In genomic region chr11:75563851-75564548, GRCm38 (mm10) we compare ENCODE assay signal across 9 mouse cellular contexts. TPM values are rescaled to one million over a fixed set of nuclear protein-coding genes. Genes with fewer than 3 reads are reported as not detected.
DNase-seq lines count a peak whose midpoint lies in the region; ATAC-seq and TF ChIP-seq lines count a peak whose summit lies in the region.
"Had no signal": no experiment of that assay in that cellular context is flagged by ENCODE, and none has a peak within 500 bp of the region (broad histone marks: within the 10 kb centered on the region; RNA-seq: fewer than 3 reads in every experiment).

No protein-coding gene starts in this region.

- H3ac ChIP-seq in C2C12 (ENCODE audit: control insufficient read depth, insufficient read length, low read depth), result peak overlapping the region; percentile 65

- H3K79me3 ChIP-seq in C2C12 (ENCODE audit: low read depth), result no peaks in the 10 kb centered on the region

- 83% methylated on average over 18 of the region's 18 CpGs for WGBS in forebrain, embryonic 10.5 days
- 71% methylated on average over 18 of the region's 18 CpGs for WGBS in forebrain, embryonic 15.5 days

- no peak for DNase-seq in forebrain, embryonic 10.5 days (ENCODE audit: extremely low spot score, low spot score)
- peak; percentile 76 to 79 for DNase-seq in heart, adult 18-20 months
- DNase-seq in lung, adult 18-20 months, result peak; percentile 75 to 84
- no peak for DNase-seq in thymus, postnatal 14 days
- no peak for DNase-seq in spleen, postnatal 14 days (ENCODE audit: low spot score in 2 of 2)
- DNase-seq in thymus, postnatal 10 days (ENCODE audit: low spot score in 2 of 2), result no peak

- H3K4me2 ChIP-seq in forebrain, embryonic 15.5 days (replicated peaks), result no peak overlapping the region
- H3K4me2 ChIP-seq: embryonic facial prominence, embryonic 12.5 days had no signal

- H3K36me3 ChIP-seq in forebrain, embryonic 10.5 days (replicated peaks), result peaks cover 4% of the 10 kb centered on the region; the same call in 1 of the 2 replicates
- peaks cover 21% of the 10 kb centered on the region for H3K36me3 ChIP-seq in forebrain, embryonic 15.5 days
- peaks cover 5% of the 10 kb centered on the region for H3K36me3 ChIP-seq in C2C12 (ENCODE audit: control insufficient read depth, insufficient read depth)
- H3K36me3 ChIP-seq: embryonic facial prominence, embryonic 12.5 days had no signal

- no peaks in the 10 kb centered on the region for H3K79me2 ChIP-seq in C2C12 (ENCODE audit: control insufficient read depth, insufficient read depth)

- TF ChIP-seq CTCF in C2C12 (IDR thresholded peaks at IDR 0.05; ENCODE audit: control insufficient read depth, insufficient read depth, insufficient read length), result no peak

- H3K4me1 ChIP-seq in forebrain, embryonic 10.5 days, result no peaks in the 10 kb centered on the region; the same call in 1 of the 2 replicates
- no peaks in the 10 kb centered on the region for H3K4me1 ChIP-seq in forebrain, embryonic 15.5 days
- H3K4me1 ChIP-seq: embryonic facial prominence, embryonic 12.5 days had no signal

- H3K9me3 ChIP-seq in forebrain, embryonic 10.5 days, result no peaks in the 10 kb centered on the region
- no peaks in the 10 kb centered on the region for H3K9me3 ChIP-seq in forebrain, embryonic 15.5 days
- H3K9me3 ChIP-seq: embryonic facial prominence, embryonic 12.5 days had no signal

- peak overlapping the region; percentile 13 for H3K27ac ChIP-seq in forebrain, embryonic 10.5 days
- H3K27ac ChIP-seq in forebrain, embryonic 15.5 days (replicated peaks), result no peak overlapping the region
- H3K27ac ChIP-seq: embryonic facial prominence, embryonic 12.5 days had no signal

- H3K4me3 ChIP-seq in forebrain, embryonic 10.5 days, result no peak overlapping the region
- no peak overlapping the region for H3K4me3 ChIP-seq in forebrain, embryonic 15.5 days
- H3K4me3 ChIP-seq in C2C12 (ENCODE audit: insufficient read depth, poor library complexity, severe bottlenecking), result no peak overlapping the region
- H3K4me3 ChIP-seq: embryonic facial prominence, embryonic 12.5 days had no signal

- no peaks in the 10 kb centered on the region for H3K27me3 ChIP-seq in forebrain, embryonic 10.5 days (ENCODE audit: poor library complexity, severe bottlenecking)
- H3K27me3 ChIP-seq in forebrain, embryonic 15.5 days, result no peaks in the 10 kb centered on the region
- H3K27me3 ChIP-seq in C2C12 (ENCODE audit: control insufficient read depth, insufficient read depth, insufficient read length), result no peaks in the 10 kb centered on the region
- H3K27me3 ChIP-seq: embryonic facial prominence, embryonic 12.5 days had no signal

- ATAC-seq in forebrain, embryonic 15.5 days (replicated peaks), result no peak

- no peak overlapping the region for H3K9ac ChIP-seq in forebrain, embryonic 15.5 days (replicated peaks)
- H3K9ac ChIP-seq: embryonic facial prominence, embryonic 12.5 days had no signal

TF ChIP-seq in C2C12, 6 proteins besides CTCF, POLR2A, EP300 and RAD21:
- TF ChIP-seq USF1 (IDR thresholded peaks at IDR 0.05; ENCODE audit: low read depth) (no peak), MAX (IDR thresholded peaks at IDR 0.05) (peak; percentile 74), CEBPB (IDR thresholded peaks at IDR 0.05; ENCODE audit: low read depth) (no peak), FOSL1 (IDR thresholded peaks at IDR 0.05; ENCODE audit: insufficient read depth, low read length, poor library complexity, severe bottlenecking) (peak; percentile 97), MYOG (IDR thresholded peaks at IDR 0.05; ENCODE audit: control insufficient read depth, extremely low read depth, insufficient read length) (no peak)

RNA-seq across cellular contexts. Expression of gene Pitpna, which starts 23.9 kb away (rescaled TPM):
- polyA plus RNA-seq in forebrain, embryonic 10.5 days (2016; fragmentation: Nextera tagmentation; extraction: Ambion mirVana), result 59.2 and 61.9 TPM in 2 replicates
- polyA plus RNA-seq in forebrain, embryonic 15.5 days (2015; fragmentation: Nextera tagmentation; extraction: Ambion mirVana), result 92.4 and 97.7 TPM in 2 replicates
- 118 TPM for polyA plus RNA-seq in C2C12 (2012; fragmentation: generic; extraction: Trizol)
- total RNA-seq in heart, adult 18-20 months (2021), result 100 to 1,000 TPM in 1 of 2 experiments, 10 to 100 TPM in 1; 98.2 to 107 TPM

RNA-seq across cellular contexts. Expression of gene Slc43a2, which starts 32.5 kb away (rescaled TPM):
- 5.5 and 6.1 TPM in 2 replicates for polyA plus RNA-seq in forebrain, embryonic 10.5 days (2016; fragmentation: Nextera tagmentation; extraction: Ambion mirVana)
- polyA plus RNA-seq in forebrain, embryonic 15.5 days (2015; fragmentation: Nextera tagmentation; extraction: Ambion mirVana), result 12.1 and 12.6 TPM in 2 replicates
- polyA plus RNA-seq in C2C12 (2012; fragmentation: generic; extraction: Trizol), result 2.2 TPM
- 10 to 100 TPM; 16.2 to 17.3 TPM for total RNA-seq in heart, adult 18-20 months (2021)

RNA-seq across cellular contexts. Expression of gene Scarf1, which starts 50.7 kb away (rescaled TPM):
- polyA plus RNA-seq in forebrain, embryonic 10.5 days (2016; fragmentation: Nextera tagmentation; extraction: Ambion mirVana), result 5.1 and 5.4 TPM in 2 replicates
- 3.1 and 3.3 TPM in 2 replicates for polyA plus RNA-seq in forebrain, embryonic 15.5 days (2015; fragmentation: Nextera tagmentation; extraction: Ambion mirVana)
- 0.11 TPM for polyA plus RNA-seq in C2C12 (2012; fragmentation: generic; extraction: Trizol)
- 1 to 10 TPM; 6.6 to 6.8 TPM for total RNA-seq in heart, adult 18-20 months (2021)

RNA-seq across cellular contexts. Expression of gene Rilp, which starts 54.1 kb away (rescaled TPM):
- 0.15 and 0.26 TPM in 2 replicates for polyA plus RNA-seq in forebrain, embryonic 10.5 days (2016; fragmentation: Nextera tagmentation; extraction: Ambion mirVana)
- 0.71 and 0.72 TPM in 2 replicates for polyA plus RNA-seq in forebrain, embryonic 15.5 days (2015; fragmentation: Nextera tagmentation; extraction: Ambion mirVana)
- 3.2 TPM for polyA plus RNA-seq in C2C12 (2012; fragmentation: generic; extraction: Trizol)
- 10 to 100 TPM; 46.5 to 48.2 TPM for total RNA-seq in heart, adult 18-20 months (2021)

Comparison
In these comparisons a context has a peak if more than half of its experiments do, and no peak if none do; other contexts are left out.
1. DNase-seq: peak in heart, adult 18-20 months (2 of 2) and lung, adult 18-20 months (2 of 2); none in forebrain, embryonic 10.5 days (single experiment), thymus, postnatal 14 days (single experiment), spleen, postnatal 14 days (0 of 2) and thymus, postnatal 10 days (0 of 2).